Mouse (Mus musculus) heart, embryonic 16.5 days (tissue): ENCODE data around the gene Nlrp10. TPM values are rescaled to one million over a fixed set of nuclear protein-coding genes. Genes with fewer than 3 reads are reported as not detected.
A peak's percentile ranks its signal among the peaks of the same experiment; 100 is the strongest.

Experiments used
- ATAC-seq: fragments of 200-750 bp; cut with Nextera tagmentation; replicated peaks from 2 replicates; pipeline ENCODE4 v1.8.0; 2017; ENCODE audit warnings: moderate number of reproducible peaks; ENCODE audit not compliant: insufficient read depth, low FRiP score; ENCODE audit errors: extremely low read depth
- H3K27ac ChIP-seq: fragments of 300-500 bp; sonication (generic); 2 replicates; pipeline ENCODE4 v1.5.1; 2014; ENCODE audit warnings: mild to moderate bottlenecking, low read length, control low read depth, moderate library complexity
- H3K27me3 ChIP-seq: fragments of 300-500 bp; sonication (generic); 2 replicates; pipeline ENCODE4 v1.6.1; 2014; ENCODE audit warnings: low read length, mixed read lengths; ENCODE audit not compliant: control insufficient read depth, insufficient read depth
- H3K36me3 ChIP-seq: fragments of 300-500 bp; sonication (generic); 2 replicates; pipeline ENCODE4 v1.6.1; 2014; ENCODE audit not compliant: control insufficient read depth, insufficient read depth
- H3K4me1 ChIP-seq: fragments of 300-500 bp; sonication (generic); 2 replicates; pipeline ENCODE4 v1.6.1; 2014; ENCODE audit warnings: low read length, mixed read lengths; ENCODE audit not compliant: control insufficient read depth, insufficient read depth
- H3K4me2 ChIP-seq: fragments of 300-500 bp; sonication (generic); 2 replicates; pipeline ENCODE4 v1.6.1; 2014; ENCODE audit warnings: low read depth, mild to moderate bottlenecking, control low read depth, low read length
- H3K4me3 ChIP-seq: fragments of 300-500 bp; sonication (generic); 2 replicates; pipeline ENCODE4 v1.5.1; 2014; ENCODE audit warnings: mild to moderate bottlenecking, control low read depth, low read length
- H3K9ac ChIP-seq: fragments of 300-500 bp; sonication (generic); 2 replicates; pipeline ENCODE4 v1.6.1; 2014; ENCODE audit warnings: low read length, control low read depth
- H3K9me3 ChIP-seq: fragments of 300-500 bp; sonication (generic); replicated peaks from 2 replicates; pipeline ENCODE4 v1.6.1; 2016; ENCODE audit warnings: low read length; ENCODE audit not compliant: control insufficient read depth
- WGBS: fragments of 180-500 bp; shearing (Covaris S2); extraction: QIAGEN DNeasy Blood & Tissue Kit; methylation state at CpG from one replicate; pipeline ENCODE4 v1.1.7; 2014; 5-methylcytosine and 5-hydroxymethylcytosine counted together
- polyA plus RNA-seq: library from polyadenylated mRNA; unstranded; fragments of >200 nt; fragmentation: Nextera tagmentation; extraction: Ambion mirVana; gene quantifications from 2 replicates; pipeline ENCODE4 v1.2.1, GENCODE M21; 2015

The Nlrp10 gene
- polyA plus RNA-seq, 1 experiment from 2014 or later: 23.3 TPM

- H3K36me3 ChIP-seq: peaks cover 14% of the 10 kb centered on the region
- H3K9me3 ChIP-seq: no peaks in the 10 kb centered on the region
- peak overlapping the region; percentile 61 for H3K27ac ChIP-seq
- no peak overlapping the region for H3K9ac ChIP-seq
- H3K4me2 ChIP-seq: peak overlapping the region; percentile 64
- H3K27me3 ChIP-seq: no peaks in the 10 kb centered on the region
- 59% methylated on average over 11 of the region's 11 CpGs for WGBS
- ATAC-seq: no peak
- 0 out of 2 replicates have a peak, but pooled peaks cover 2% of the 10 kb centered on the region for H3K4me1 ChIP-seq
- peak overlapping the region; percentile 51 for H3K4me3 ChIP-seq
These were observed 1.4 kb downstream of the Nlrp10 start for GRCm38 (mm10) chr7:108928280-108929188.

GRCm38 (mm10) chr7:108927043-108927442, 2.9 kb downstream of the Nlrp10 start:
- Histone ChIP-seq H3K36me3 (peaks cover 14% of the 10 kb centered on the region), H3K9me3 (no peaks in the 10 kb centered on the region), H3K9ac (no peak overlapping the region), H3K27ac (no peak overlapping the region), H3K4me1 (0 out of 2 replicates have a peak, but pooled peaks cover 2% of the 10 kb centered on the region), H3K4me2 (no peak overlapping the region), H3K27me3 (no peaks in the 10 kb centered on the region), H3K4me3 (no peak overlapping the region)
- 53% methylated on average over 4 of the region's 4 CpGs for WGBS
- ATAC-seq: no peak

- no peak for ATAC-seq
- H3K27ac ChIP-seq: no peak overlapping the region
- no peaks in the 10 kb centered on the region for H3K4me1 ChIP-seq
- H3K9me3 ChIP-seq: no peaks in the 10 kb centered on the region
- no peak overlapping the region for H3K9ac ChIP-seq
- no peak overlapping the region for H3K4me2 ChIP-seq
- H3K4me3 ChIP-seq: no peak overlapping the region
- 72% methylated on average over 2 of the region's 2 CpGs for WGBS
- no peaks in the 10 kb centered on the region for H3K36me3 ChIP-seq
- no peaks in the 10 kb centered on the region for H3K27me3 ChIP-seq
These were observed 26.0 kb downstream of the Nlrp10 start for GRCm38 (mm10) chr7:108903969-108904368.

GRCm38 (mm10) chr7:108894320-108894719, 35.7 kb downstream of the Nlrp10 start, which contains the start of gene Olfr519:
Gene Olfr519 (minus strand): TSS chr7:108894420.
- no peak for ATAC-seq
- H3K27ac ChIP-seq: no peak within 1 kb of the TSS
- no peak within 1 kb of the TSS for H3K4me3 ChIP-seq
- no peaks in the 10 kb centered on the region for H3K4me1 ChIP-seq
- 67% methylated on average over 5 of the region's 5 CpGs for WGBS
- H3K9me3 ChIP-seq: no peaks in the 10 kb centered on the region
- no peak within 1 kb of the TSS for H3K9ac ChIP-seq
- no peaks in the 10 kb centered on the region for H3K36me3 ChIP-seq
- no peak within 1 kb of the TSS for H3K4me2 ChIP-seq
- H3K27me3 ChIP-seq: no peaks in the 10 kb centered on the region

GRCm38 (mm10) chr7:108884906-108885305, 45.1 kb downstream of the Nlrp10 start, which contains the start of gene Olfr518:
Gene Olfr518 (minus strand): TSS chr7:108885006.
- Histone ChIP-seq H3K4me2 (no peak within 1 kb of the TSS), H3K27me3 (no peaks in the 10 kb centered on the region), H3K36me3 (no peaks in the 10 kb centered on the region), H3K9ac (no peak within 1 kb of the TSS), H3K4me1 (no peaks in the 10 kb centered on the region), H3K27ac (no peak within 1 kb of the TSS), H3K9me3 (no peaks in the 10 kb centered on the region), H3K4me3 (no peak within 1 kb of the TSS)
- ATAC-seq: no peak
- 65% methylated on average over 4 of the region's 4 CpGs for WGBS

- WGBS: 48% methylated on average over 2 of the region's 2 CpGs
- no peaks in the 10 kb centered on the region for H3K4me1 ChIP-seq
- no peak within 1 kb of the TSS for H3K27ac ChIP-seq
- H3K9ac ChIP-seq: no peak within 1 kb of the TSS
- H3K9me3 ChIP-seq: no peaks in the 10 kb centered on the region
- ATAC-seq: no peak
- H3K27me3 ChIP-seq: no peaks in the 10 kb centered on the region
- no peak within 1 kb of the TSS for H3K4me2 ChIP-seq
- H3K4me3 ChIP-seq: no peak within 1 kb of the TSS
- no peaks in the 10 kb centered on the region for H3K36me3 ChIP-seq
These were observed 57.7 kb downstream of the Nlrp10 start, which contains the start of gene Olfr517 for GRCm38 (mm10) chr7:108872279-108872678. Gene Olfr517 (minus strand): TSS chr7:108872379.

Other genes starting within 250 kb of the Nlrp10 start
- gene Olfr512, start 216.9 kb downstream of the Nlrp10 start, polyA plus RNA-seq: not detected in 2 replicates
- not detected in 2 replicates for gene Olfr513, start 179.2 kb downstream of the Nlrp10 start, polyA plus RNA-seq
- gene Olfr514, start 104.2 kb downstream of the Nlrp10 start, polyA plus RNA-seq: not detected in 2 replicates
- gene Olfr516, start 79.6 kb downstream of the Nlrp10 start, polyA plus RNA-seq: not detected in 2 replicates
- not detected in 2 replicates for gene Olfr517, start 57.8 kb downstream of the Nlrp10 start, polyA plus RNA-seq
- gene Olfr518, start 45.2 kb downstream of the Nlrp10 start, polyA plus RNA-seq: not detected in 2 replicates
- not detected in 2 replicates for gene Olfr519, start 35.8 kb downstream of the Nlrp10 start, polyA plus RNA-seq
- 49.2 and 49.4 TPM in 2 replicates for gene Eif3f, start 4.2 kb upstream of the Nlrp10 start, polyA plus RNA-seq
- gene Tub, start 20.2 kb upstream of the Nlrp10 start, polyA plus RNA-seq: 0.76 and 0.89 TPM in 2 replicates
- gene Ric3, start 153.2 kb upstream of the Nlrp10 start, polyA plus RNA-seq: 0.45 and 0.68 TPM in 2 replicates
- gene Lmo1, start 245.0 kb upstream of the Nlrp10 start, polyA plus RNA-seq: 2.1 and 3.2 TPM in 2 replicates